Mouse (Mus musculus) cerebellum, adult 2 months (tissue): Measurements from ENCODE around the gene Tyrobp.

Experiments used
- CTCF ChIP-seq: fragments of 200-500 bp; IDR thresholded peaks from 2 replicates; pipeline ENCODE4 v1.5.1; 2011; ENCODE audit warnings: low read depth, mild to moderate bottlenecking, control low read depth, low read length, moderate library complexity, borderline replicate concordance; ENCODE audit not compliant: insufficient read depth
- POLR2A ChIP-seq: fragments of 200-500 bp; IDR thresholded peaks from 2 replicates; pipeline ENCODE4 v1.6.1; 2011; ENCODE audit warnings: low read length, control low read depth, borderline replicate concordance; ENCODE audit not compliant: insufficient read depth

DNA sequence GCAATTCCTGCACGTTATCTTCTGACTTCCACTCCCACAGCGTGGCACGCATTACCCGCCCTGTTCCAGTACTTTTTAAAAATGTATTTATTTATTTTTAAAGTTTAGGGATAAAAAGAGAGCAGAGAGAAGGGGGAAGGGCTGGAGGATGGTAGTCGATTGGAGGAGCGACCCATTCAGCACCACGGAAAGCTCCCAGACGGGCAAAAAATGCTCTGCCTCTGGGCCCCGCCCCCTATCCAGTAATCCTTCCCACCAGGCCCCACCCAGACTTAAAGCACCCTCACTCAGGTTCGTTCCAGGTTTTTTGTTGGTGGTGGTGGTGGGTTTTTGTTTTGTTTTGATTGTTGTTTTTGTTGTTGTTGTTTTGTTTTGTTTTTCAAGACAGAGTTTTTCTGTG is 20.7 kb downstream of the Tyrobp start:
- TF ChIP-seq POLR2A (no peak), CTCF (no peak)
